Mouse (Mus musculus): ENCODE measurements at regions not wholly inside any gene's neighbourhood (a gene's known extent, or its start where the extent isn't known, plus 50 kb on each side); places are given as distances from the start of the nearest gene placed in this dataset.
"Not testable (repeated sequence)": the region's sequence is repeated elsewhere in the genome, so short reads cannot be mapped to it uniquely, and the experiment has no call there.

DNA sequence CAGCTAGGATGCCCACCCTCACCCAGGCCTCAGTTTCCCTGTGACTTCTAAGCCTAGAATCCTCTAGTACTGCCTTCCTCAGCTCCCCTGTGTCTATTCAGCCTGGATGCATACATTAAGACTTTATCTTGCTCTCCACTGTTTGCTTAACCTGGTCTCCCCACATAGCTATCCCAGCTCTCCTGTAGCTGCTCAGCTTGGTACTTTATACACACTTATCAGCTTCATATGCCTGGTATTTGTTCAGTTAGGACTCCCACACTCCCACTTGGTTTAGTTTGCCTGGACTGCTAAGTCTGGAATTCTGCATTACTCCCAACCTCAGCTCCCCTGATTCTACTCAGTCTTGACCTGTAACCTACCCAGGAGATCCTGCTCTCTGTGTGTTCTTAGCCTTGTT, 147.7 kb downstream of the Tmem121 start:
- no peak for DNase-seq (ENCODE audit: low spot score)

DNA sequence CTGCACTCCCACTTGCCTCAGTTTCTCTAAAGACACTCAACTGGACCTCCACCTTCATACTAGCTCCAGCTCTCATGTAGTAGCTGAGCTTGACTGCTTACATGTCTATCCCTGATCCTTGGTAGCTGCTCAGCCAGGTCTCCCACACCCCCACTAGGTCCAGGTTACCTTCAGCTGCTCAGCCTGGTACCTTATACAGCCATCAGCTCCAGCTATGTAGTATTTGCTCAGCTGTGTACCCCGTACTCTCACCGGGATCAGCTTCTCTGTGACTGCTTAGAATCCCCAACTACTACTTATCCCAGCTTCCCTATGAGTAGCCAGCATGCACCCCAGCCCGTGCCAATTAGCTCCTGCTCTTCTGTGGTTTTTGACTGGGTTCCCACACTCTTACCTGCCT, 148.1 kb downstream of the Tmem121 start:
- DNase-seq (ENCODE audit: low spot score): not testable (repeated sequence)

DNA sequence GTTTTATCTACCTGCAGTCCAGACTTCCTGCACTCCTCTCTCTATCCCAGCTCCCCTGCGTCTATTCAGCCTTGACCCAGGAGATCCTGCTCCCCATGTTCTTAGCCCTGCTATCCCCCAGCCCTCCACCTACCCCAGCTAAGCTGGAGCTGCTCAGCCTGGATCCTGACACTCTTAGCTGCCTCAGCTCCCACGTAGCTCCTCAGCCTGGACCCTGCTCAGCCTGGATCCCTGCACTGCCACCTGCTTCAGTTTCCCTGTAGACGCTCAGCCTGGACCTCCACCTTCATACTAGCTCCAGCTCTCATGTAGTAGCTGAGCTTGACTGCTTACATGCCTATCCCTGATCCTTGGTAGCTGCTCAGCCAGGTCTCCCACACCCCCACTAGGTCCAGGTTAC, 151.5 kb downstream of the Tmem121 start:
- DNase-seq (ENCODE audit: low spot score): no peak

DNA sequence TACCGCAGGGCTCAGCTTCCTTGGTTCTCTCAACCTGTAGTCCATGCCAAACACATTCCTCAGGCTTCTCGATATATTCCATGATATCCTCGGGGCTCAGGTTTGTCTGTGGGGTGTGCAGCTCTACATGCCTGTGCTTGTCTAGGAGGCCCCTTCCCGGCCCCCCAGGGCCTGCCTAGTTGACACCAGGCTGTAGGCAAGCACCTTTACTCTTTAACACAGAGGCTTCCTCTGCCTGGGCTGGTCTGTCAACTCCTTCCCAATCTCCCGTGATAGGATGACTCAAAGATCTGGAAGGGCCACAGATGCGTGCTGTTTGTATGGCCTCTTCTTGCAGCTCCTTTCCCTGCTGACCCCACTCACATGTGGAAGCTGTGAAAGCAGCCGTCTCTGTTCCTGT, 150.4 kb upstream of the Adam6b start:
- DNase-seq (ENCODE audit: low spot score): no peak

DNA sequence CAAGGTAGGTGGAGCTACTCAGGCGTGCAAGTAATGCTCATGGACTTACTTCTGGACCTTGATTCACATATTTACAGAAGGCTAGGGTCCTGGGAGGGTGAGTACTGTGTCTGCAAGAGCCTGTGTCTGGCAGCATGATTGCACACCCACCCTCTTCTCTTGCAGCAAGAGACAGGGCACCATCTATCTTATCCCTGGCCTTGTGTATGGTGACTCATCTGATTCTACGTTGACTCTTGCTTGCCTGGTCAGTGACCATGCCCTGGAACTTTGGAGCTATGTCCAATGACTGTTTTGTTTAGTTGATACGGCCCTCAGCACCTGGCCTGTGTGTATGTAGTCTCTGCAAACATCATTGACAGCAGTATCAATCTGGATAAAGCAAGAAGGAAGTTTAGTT, 148.3 kb upstream of the Adam6b start:
- no peak for DNase-seq (ENCODE audit: low spot score)

DNA sequence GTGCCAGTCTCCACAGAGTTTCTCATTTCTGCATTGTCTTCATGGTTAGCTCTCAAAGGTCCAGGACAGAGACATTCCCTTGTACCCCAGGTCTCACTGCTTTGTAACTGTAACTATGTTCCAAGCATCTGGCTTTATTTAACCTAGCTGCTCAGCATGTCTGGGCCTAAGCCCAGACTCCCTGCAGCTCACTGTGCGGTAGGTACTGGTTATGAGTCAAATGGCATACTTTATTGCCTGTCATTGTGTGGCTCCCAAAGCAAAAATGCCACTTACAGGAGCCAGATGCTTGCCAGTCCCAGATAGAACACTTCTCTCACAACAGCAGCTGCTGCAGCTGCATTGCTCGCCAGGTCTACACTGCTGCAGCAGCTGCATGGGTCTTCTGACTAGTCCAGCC, 134.2 kb upstream of the Adam6b start:
- no peak for DNase-seq (ENCODE audit: low spot score)

DNA sequence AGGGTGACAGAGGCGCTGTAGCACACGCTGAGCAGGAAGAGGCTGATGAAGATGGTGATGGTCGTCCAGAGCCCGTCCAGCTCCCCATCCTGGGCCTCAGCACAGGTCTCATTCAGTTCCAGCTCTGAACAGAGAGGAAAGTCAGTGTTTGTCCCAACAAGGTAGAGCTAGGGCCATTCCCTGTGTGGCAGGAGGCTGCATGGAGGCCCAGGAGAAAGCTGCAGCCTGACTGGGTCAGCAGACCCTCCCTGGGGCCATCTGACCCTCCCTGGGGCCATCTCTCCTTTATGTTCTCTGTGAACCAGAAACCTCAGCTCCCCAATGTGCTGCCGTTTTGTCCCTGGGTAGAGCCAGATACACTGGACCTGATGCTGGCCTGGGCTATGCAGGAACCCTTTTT, 131.2 kb upstream of the Adam6b start:
- no peak for DNase-seq (ENCODE audit: low spot score)

DNA sequence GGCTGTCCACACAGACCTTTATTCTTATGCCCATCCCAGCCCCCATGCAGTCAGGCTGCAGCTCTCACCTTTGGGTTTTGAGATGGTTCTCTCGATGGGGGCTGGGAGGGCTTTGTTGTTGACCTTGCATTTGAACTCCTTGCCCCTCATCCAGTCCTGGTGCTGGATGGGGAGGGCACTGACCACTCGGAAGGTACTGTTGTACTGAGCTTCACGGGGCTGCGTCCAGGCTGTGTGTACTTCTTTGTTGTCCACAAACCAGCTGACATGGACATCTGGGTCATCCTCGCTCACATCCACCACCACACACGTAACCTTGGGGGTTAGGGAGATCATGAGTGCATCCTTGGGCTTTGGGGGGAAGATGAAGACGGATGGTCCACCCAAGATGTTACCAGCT, 129.3 kb upstream of the Adam6b start:
- no peak for DNase-seq (ENCODE audit: low spot score)

DNA sequence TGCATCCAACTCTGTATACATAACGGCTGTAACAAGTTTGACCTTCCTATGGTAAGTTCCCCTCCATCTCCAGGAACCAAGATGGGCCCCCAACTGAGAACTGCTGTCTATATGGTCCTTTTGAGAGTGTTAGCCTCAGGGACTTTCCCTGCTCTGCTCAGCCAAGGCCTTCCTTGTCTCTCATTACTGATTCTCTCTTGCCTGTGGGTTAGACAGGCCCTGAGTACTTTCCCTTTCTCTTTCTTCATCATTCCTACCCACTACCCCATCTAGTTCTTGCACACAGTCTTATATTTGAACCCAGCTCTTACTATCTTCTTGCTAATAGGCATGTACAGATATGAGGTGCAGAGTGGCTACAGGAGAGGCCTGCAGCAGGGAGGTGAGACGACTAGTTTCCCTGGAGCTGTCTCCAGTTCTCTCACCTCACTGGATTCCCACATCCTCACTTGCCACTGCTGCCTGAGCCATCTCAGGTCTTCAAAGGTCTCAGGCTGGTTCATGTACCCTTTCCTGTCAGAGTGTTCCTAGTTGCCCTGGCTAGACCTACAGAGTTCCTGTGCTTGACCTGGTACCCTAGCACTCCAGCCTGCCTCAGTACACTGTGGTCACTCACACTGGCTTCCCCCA, 126.8 kb upstream of the Adam6b start:
- no peak for DNase-seq (ENCODE audit: low spot score)

DNA sequence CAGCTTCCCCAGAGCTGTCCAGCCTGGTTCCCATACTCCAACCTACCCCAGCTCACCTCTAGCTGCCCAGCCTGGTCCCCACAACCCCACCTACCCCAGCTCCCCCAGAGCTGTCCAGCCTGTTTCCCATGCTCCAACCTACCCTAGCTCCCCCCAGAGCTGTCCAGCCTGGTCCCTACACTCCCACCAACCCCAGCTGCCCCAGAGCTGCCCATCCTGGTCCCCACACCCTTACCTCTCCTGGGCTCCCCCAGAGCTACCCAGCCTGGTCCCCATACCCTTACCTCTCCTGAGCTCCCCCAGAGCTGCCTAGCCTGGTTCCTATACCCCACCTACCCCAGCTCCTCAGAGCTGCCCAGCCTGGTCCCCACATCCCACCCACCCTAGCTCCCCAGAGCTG, 125.3 kb upstream of the Adam6b start:
- no peak for DNase-seq (ENCODE audit: low spot score)

DNA sequence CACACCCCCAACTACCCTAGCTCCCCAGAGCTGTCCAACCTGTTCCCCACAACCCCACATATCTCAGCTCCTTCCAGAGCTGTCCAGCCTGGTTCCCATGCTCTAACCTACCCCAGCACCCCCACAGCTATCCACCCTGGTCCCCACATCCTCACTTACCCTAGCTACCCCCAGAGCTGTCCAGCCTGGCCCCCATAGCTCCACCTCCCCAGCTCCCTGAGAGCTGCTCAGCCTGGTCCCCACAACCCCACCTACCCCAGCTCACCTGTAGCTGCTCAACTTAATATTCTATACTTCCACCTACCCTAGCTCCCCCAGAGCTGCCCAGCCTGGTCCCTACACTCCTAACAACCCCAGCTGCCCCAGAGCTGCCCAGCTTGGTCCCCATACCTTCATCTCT, 124.9 kb upstream of the Adam6b start:
- DNase-seq (ENCODE audit: low spot score): no peak

DNA sequence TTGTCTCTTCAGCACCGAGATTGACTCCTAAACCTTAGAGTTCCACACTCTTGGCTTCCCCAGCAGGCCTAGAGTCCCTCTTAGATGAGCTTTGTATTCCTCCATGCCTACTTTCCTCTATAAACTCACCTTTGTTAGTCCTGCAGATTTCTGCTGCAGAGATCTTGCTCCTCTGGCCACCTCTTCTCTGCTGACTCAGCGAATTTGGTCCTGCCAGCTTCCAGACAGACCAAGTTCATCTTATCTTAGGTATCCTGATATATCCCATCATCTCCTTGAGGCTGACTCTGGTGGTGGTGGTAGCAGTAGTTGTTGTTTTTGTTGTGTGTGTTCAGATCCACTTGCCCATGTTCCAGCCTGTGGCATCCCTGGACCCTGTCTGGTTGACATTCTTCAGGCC, 123.5 kb upstream of the Adam6b start:
- DNase-seq (ENCODE audit: low spot score): no peak

DNA sequence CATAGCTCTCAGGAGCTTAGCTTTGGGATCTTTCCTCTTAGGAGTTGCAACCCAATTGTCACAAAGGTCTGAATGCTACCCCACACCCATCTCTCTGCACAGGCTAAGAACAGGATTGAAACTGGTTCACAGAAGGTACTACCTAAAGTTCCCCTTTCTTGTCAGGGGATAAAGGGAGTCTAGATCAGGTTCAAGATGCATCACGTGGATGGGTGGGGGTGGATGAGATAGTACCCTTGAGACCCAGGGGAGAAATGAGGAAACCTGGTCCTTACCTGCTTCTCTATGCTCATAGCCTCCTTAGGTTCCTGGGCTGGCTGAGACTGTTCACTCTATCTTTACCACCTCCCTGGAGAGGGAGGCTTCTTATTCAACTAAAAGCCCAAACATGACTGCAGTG, 122.9 kb upstream of the Adam6b start:
- DNase-seq (ENCODE audit: low spot score): no peak

DNA sequence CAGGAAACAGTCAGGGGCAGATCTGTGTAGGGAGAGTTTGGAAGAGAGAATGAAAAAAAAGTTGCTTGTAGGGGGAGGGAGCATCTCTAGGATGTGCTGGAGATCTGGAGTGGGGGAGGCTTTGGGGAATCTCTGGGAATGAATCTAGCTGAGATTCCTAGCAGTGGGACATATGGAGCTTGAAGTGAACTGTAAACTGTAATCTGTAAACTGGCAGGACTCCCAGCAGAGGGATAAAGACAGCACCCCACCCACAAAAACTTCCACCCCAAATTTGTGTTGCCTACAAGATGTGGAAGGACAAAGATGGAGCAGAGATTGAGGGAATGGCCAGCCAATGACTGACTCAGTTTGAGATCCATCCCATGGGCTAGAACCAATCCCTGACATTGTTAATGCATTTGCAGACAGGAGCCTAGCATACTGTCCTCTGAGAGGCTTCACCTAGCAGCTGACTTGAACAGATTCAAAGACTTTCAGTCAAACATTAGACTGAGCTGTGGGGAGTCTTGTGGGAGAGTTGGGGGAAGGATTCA, 87.7 kb upstream of the Adam6b start:
- no peak for DNase-seq (ENCODE audit: low spot score)

DNA sequence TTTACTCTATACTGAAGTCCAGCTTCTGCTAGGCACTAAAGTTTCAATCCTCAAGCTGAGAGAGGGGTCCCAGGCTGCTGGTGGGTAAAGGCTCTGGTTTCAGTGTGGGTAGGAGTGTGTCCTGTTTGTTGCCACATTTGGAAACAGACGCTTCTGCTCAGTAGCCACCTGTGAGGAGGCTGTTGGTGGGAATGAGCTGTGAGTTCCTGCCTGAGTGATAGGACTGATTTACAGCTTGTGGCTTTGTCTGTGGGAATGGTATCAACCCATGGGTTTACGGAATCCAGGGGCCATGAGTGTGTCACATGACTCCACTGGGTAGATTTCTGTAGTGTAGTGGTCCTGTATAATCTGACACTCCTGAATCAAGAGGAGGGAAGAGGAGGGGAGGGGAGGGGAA, 86.5 kb upstream of the Adam6b start:
- no peak for DNase-seq (ENCODE audit: low spot score)

DNA sequence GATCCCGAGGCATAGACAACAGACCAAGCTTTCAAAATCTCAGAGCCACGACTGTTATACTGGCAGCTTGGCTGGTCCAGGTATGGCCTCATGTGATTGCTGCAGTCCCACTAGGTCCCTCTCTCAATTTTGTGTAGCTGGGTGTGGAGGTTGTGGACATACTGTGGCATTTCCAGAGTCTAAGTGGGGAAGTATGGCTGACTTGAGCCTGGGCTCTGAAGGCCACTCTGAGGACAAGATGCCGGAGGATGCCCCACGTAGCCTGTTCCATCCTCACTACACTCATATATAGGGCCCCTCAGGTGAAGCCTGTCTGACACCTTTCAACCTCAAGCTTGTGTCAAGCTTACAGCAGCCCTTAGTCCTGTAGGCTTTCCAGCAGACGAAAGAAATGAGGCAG, 78.2 kb upstream of the Adam6b start:
- DNase-seq (ENCODE audit: low spot score): no peak

DNA sequence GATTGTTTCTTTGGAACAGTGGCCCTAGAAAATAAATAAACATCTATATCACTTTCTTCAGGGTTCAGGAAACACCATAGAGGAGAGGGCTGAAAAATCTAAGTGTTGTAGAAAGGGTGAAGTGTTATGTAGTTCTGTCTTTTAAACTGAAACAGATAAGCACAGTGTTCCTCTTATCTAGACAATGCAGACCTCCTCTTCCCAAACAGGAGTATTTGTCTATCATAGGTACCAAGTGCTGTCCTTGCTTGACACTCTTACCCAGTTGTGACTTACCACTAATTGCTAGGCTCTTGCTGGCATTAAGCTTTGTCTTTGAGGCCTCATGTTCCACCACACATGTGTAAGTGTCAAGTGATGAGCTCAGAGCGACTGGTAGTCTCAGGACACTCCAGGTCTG, 75.3 kb upstream of the Adam6b start:
- DNase-seq (ENCODE audit: low spot score): no peak

DNA sequence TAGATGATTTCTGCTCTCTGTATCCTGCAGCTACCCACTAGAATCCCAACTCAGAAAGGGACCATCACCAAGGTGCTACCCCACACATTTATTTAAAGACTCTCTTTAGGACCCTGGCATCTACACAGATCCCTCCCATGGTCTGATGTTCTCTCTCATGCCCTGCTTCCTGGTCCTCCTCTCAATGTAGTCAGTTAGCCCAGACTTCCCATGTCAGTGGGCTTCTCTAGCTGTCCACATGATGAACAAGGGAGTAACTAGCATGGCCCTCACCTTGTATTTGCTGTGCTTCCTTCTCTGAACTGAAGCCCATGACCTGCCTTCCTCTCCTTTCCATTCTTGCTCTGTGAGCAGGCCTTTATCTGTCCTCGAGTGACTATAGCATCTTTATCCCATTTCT, 71.8 kb upstream of the Adam6b start:
- DNase-seq (ENCODE audit: low spot score): no peak

DNA sequence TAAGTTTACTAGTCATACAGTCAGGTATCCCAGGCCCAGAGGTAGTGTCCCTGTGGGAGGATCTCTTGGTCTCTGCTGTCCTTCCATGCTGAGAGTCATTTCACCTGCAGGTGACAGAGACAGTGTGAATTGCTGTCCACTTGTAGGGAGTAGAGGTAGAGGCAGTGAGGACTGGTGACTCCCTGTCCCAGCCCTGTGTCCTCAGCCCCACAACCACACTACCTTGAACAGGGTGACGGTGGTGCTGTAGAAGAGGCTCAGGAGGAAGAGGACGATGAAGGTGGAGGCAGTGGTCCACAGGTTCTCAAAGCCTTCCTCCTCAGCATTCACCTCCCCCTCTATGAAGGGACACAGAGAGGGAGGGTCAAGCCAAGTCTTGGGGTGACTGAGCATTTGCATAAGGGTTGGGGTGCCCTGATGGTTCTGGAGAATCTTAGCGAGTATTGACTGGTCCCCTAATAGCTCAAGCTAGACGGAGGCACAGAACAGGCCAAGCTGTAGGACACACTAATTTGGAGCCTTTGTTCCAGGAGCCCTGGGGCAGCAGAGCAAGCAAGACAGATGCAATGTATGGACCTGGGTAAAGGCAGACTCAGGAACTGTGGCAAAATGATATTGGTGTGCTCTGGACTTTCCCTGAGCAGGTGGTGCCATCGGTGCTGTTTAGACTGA, 70.4 kb upstream of the Adam6b start:
- DNase-seq (ENCODE audit: low spot score): no peak

DNA sequence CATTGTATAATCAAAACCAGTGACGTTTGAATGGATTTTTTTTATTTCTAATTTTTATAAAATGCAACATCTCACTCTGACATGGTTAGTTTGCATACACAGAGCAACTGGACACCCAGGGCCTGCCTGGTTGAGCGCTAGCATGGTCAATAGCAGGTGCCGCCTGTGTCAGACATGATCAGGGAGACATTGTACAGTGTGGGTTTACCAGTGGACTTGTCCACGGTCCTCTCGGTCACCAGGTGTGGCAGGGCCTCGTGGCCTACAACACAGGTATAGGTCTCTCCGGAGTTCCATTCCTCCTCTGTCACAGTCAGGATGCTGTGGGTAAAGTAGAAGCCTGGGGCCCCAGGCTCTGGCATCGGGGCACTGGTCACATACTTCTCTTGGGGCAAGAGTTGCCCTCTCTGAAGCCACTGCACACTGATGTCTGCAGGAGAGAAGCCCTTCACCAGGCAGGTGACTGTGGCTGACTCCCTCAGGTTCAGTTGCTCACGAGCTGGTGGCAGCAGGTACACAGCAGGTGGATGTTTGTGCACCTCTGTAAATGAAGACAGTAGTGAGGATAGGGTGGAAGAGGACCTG, 68.5 kb upstream of the Adam6b start:
- DNase-seq (ENCODE audit: low spot score): no peak

DNA sequence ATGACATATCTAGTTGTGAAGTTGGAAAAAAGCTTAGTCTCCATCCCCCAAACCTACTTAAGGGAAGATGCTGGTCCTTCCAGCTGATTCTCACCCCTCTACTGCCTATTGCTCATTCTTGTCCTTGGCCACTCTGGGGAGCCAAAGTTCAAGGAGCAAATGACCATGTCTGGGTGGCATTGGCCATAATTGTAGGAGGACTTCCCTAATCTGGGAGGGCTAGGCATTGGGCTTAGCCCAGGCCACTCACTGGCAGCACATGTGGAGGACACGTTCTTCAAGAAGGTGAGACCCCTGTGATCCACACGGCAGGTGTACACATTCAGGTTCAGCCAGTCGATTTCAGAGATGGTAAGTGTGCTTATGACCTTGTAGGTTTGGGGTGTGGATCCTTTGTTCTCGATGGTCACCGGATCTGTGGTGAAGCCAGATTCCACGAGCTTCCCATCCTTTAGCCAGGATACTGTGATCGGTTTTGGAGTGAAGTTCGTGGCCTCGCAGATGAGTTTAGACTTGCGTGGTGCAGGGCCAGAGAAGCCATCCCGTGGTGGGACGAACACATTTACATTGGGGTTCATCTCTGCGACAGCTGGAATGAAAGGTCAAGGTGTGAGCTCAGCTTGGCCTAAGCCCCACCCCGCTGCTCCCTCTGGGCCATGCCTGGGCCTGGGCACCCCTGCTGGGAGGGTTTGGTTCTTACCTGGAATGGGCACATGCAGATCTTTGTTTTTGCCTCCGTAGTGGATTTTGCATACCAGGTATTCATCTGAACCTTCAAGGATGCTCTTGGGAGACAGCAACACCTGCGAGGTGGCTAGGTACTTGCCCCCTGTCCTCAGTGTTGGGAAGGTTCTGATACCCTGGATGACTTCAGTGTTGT, 67.4 kb upstream of the Adam6b start:
- DNase-seq (ENCODE audit: low spot score): no peak

DNA sequence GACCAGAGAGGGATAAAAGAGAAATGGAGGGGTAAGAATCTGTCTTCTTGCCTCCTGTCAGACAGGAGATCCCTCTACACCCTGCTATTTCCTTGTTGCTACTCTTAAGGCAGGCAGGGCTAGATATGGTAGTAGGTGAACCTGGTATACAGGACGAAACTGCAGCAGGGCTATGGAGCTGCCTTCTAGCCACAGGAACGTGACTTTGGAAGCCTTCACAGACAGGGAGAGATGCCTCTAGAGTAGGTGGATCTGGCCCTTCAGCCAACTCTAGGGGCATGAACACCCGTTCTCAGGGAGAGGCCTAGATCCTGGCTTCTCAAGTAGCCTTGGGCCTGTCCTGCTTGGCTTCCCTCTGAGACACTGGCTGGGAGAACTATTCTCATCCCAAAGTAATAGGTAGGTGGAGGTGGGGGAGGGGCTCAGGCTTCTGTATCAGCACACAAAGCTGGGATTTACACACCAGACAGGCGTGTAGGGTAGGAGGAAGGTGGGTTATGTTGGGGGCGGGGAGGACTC, 66.5 kb upstream of the Adam6b start:
- no peak for DNase-seq (ENCODE audit: low spot score)
